Mouse (Mus musculus) ES-E14 (cell line): ENCODE data around the gene Rsph10b. TPM values are rescaled to one million over a fixed set of nuclear protein-coding genes. Genes with fewer than 3 reads are reported as not detected.

Source experiments
- DNase-seq: peaks from one replicate; pipeline ENCODE4 v3.0.0-alpha.2; 2013; ENCODE audit warnings: low read depth, low spot score
- H3K27ac ChIP-seq: 2 replicates; pipeline ENCODE4 v1.5.1; 2012; ENCODE audit warnings: low read depth, mild to moderate bottlenecking, low read length, moderate library complexity, mixed read lengths; ENCODE audit not compliant: poor library complexity, insufficient read depth, severe bottlenecking
- H3K36me3 ChIP-seq: 2 replicates; pipeline ENCODE4 v1.6.1; 2012; ENCODE audit warnings: mild to moderate bottlenecking, low read length, moderate library complexity, mixed read lengths; ENCODE audit not compliant: control insufficient read depth, poor library complexity, insufficient read depth, severe bottlenecking
- H3K4me1 ChIP-seq, 2 experiments: fragments of 150-350 bp in 1 of 2; sonication (generic) in 1 of 2; 2 replicates each; pipeline ENCODE4 v1.6.1; 2012; ENCODE audit warnings: low read length in 2 of 2, mild to moderate bottlenecking in 1 of 2, mixed read lengths in 1 of 2; ENCODE audit not compliant: control insufficient read depth in 2 of 2, insufficient read depth in 2 of 2, poor library complexity in 1 of 2
- H3K4me3 ChIP-seq, 2 experiments: fragments of 150-350 bp in 1 of 2; sonication (generic) in 1 of 2; 2 replicates each; pipeline ENCODE4 v1.5.1; 2012; ENCODE audit warnings: low read length in 2 of 2, low read depth in 1 of 2, mild to moderate bottlenecking in 1 of 2, mixed read lengths in 1 of 2; ENCODE audit not compliant: insufficient read depth in 1 of 2, poor library complexity in 1 of 2, severe bottlenecking in 1 of 2
- H3K9ac ChIP-seq: 2 replicates; pipeline ENCODE4 v1.6.1; 2012; ENCODE audit warnings: low read depth, mild to moderate bottlenecking, low read length, mixed read lengths; ENCODE audit not compliant: poor library complexity, insufficient read depth, severe bottlenecking
- H3K9me3 ChIP-seq: fragments of 150-350 bp; sonication (generic); 2 replicates; pipeline ENCODE4 v1.6.1; 2012; ENCODE audit warnings: low read depth, mild to moderate bottlenecking, low read length; ENCODE audit not compliant: control insufficient read depth, insufficient read depth
- CHD2 ChIP-seq: IDR thresholded peaks from 2 replicates; pipeline ENCODE4 v1.6.1; 2014; ENCODE audit warnings: mild to moderate bottlenecking, low read depth, low read length, inconsistent platforms
- HCFC1 ChIP-seq: IDR thresholded peaks from 2 replicates; pipeline ENCODE4 v1.6.1; 2012; ENCODE audit warnings: low read length, inconsistent platforms, borderline replicate concordance; ENCODE audit not compliant: insufficient read depth
- MAFK ChIP-seq: IDR thresholded peaks from 2 replicates; pipeline ENCODE4 v1.6.1; 2014; ENCODE audit warnings: mild to moderate bottlenecking, low read depth, low read length, inconsistent platforms; ENCODE audit not compliant: insufficient read depth
- ZC3H11A ChIP-seq: IDR thresholded peaks from 2 replicates; pipeline ENCODE4 v1.6.1; 2012; ENCODE audit warnings: low read depth, mild to moderate bottlenecking, inconsistent platforms, low read length, borderline replicate concordance
- ZNF384 ChIP-seq: IDR thresholded peaks from 2 replicates; pipeline ENCODE4 v1.6.1; 2012; ENCODE audit warnings: low read depth, low read length, inconsistent platforms
- in situ Hi-C, 2 experiments: fragments of 600-800 bp; cut with MboI; formaldehyde crosslinking; loops; one replicate each; pipeline ENCODE4 v1.15.1; 2025; ENCODE audit warnings: low sequenced_read_pairs in 2 of 2, inconsistent platforms in 1 of 2; ENCODE audit not compliant: unreplicated experiment in 2 of 2
- total RNA-seq: library from RNA; depleted of rRNA; stranded (reverse); fragments of 300-350 nt; gene quantifications from 2 replicates; pipeline ENCODE4 v1.2.3, GENCODE M21; 2012

Rsph10b gene
- total RNA-seq, 1 experiment = 0.13 TPM

- no peak overlapping the region for H3K9ac ChIP-seq
- TF ChIP-seq CHD2 = no peak
- no peak for TF ChIP-seq HCFC1
- no peak for TF ChIP-seq ZNF384
- no peak for TF ChIP-seq MAFK
- TF ChIP-seq ZC3H11A = no peak
- no peak overlapping the region for H3K4me3 ChIP-seq
- in situ Hi-C loops = no loop called here
- peaks cover 0 to 6% of the 10 kb centered on the region in 2 experiments; a peak in 2 of 4 replicates for H3K4me1 ChIP-seq
- peaks cover 21% of the 10 kb centered on the region; the same call in 1 of the 2 replicates for H3K36me3 ChIP-seq
- H3K27ac ChIP-seq = no peak overlapping the region
- no peaks in the 10 kb centered on the region for H3K9me3 ChIP-seq
- DNase-seq = no peak
These were observed 39.4 kb upstream of the Rsph10b start for GRCm38 (mm10) chr5:143893396-143893795.

GRCm38 (mm10) chr5:143897635-143898330 lies 35.1 kb upstream of the Rsph10b start, which contains the start of gene Ankrd61:
TSS of gene Ankrd61 (minus strand) at chr5:143897685.
- TF ChIP-seq CHD2 = no peak
- DNase-seq = no peak
- Histone ChIP-seq H3K27ac (no peak within 1 kb of the TSS), H3K4me3 (no peak within 1 kb of the TSS), H3K4me1 (no peaks in the 10 kb centered on the region), H3K9ac (no peak within 1 kb of the TSS), H3K9me3 (no peaks in the 10 kb centered on the region), H3K36me3 (peaks cover 25% of the 10 kb centered on the region)
- in situ Hi-C loops = no loop called here

- no peak for TF ChIP-seq CHD2
- no peak for TF ChIP-seq ZNF384
- no peak for TF ChIP-seq HCFC1
- no peak for TF ChIP-seq MAFK
- TF ChIP-seq ZC3H11A = no peak
These were observed 30.7 kb upstream of the Rsph10b start for GRCm38 (mm10) chr5:143902111-143902510.

GRCm38 (mm10) chr5:143903813-143904212 lies 29.0 kb upstream of the Rsph10b start:
- Histone ChIP-seq H3K36me3 (peaks cover 53% of the 10 kb centered on the region), H3K27ac (no peak overlapping the region), H3K9ac (no peak overlapping the region), H3K9me3 (no peaks in the 10 kb centered on the region), H3K4me1 (peaks cover 0 to 2% of the 10 kb centered on the region in 2 experiments; a peak in 1 of 4 replicates), H3K4me3 (no peak overlapping the region)
- no peak for TF ChIP-seq CHD2
- no peak for TF ChIP-seq MAFK
- no peak for TF ChIP-seq ZNF384
- TF ChIP-seq HCFC1 = no peak
- no peak for TF ChIP-seq ZC3H11A
- in situ Hi-C loops = no loop called here
- DNase-seq = no peak

More at GRCm38 (mm10) chr5:143902111-143902510, 30.7 kb upstream of the Rsph10b start:
- peaks cover 50% of the 10 kb centered on the region for H3K36me3 ChIP-seq
- in situ Hi-C loops = no loop called here
- H3K27ac ChIP-seq = no peak overlapping the region
- H3K4me3 ChIP-seq = no peak overlapping the region
- no peaks in the 10 kb centered on the region for H3K4me1 ChIP-seq
- no peak for DNase-seq
- H3K9ac ChIP-seq = no peak overlapping the region
- H3K9me3 ChIP-seq = no peaks in the 10 kb centered on the region

GRCm38 (mm10) chr5:143906429-143906828 lies 26.4 kb upstream of the Rsph10b start:
- no peak for DNase-seq
- H3K36me3 ChIP-seq = peaks cover 46% of the 10 kb centered on the region
- peaks cover 0 to 2% of the 10 kb centered on the region in 2 experiments; a peak in 1 of 4 replicates for H3K4me1 ChIP-seq
- H3K9me3 ChIP-seq = no peaks in the 10 kb centered on the region
- no peak overlapping the region for H3K9ac ChIP-seq
- in situ Hi-C loops = no loop called here
- TF ChIP-seq ZC3H11A = no peak
- no peak for TF ChIP-seq CHD2
- TF ChIP-seq HCFC1 = no peak
- no peak for TF ChIP-seq MAFK
- TF ChIP-seq ZNF384 = no peak
- no peak overlapping the region for H3K27ac ChIP-seq
- H3K4me3 ChIP-seq = no peak overlapping the region
